Mouse (Mus musculus): ENCODE data around the gene Noc4l. TPM values are rescaled to one million over a fixed set of nuclear protein-coding genes. Genes with fewer than 3 reads are reported as not detected.

The Noc4l gene
- total RNA-seq (2021) = 10 to 100 TPM; 12.0 to 12.8 TPM
- long read RNA-seq, experiment 1, transcript Noc4l-201 (15 exons, 2,075 nt) = major isoform, 15 of 18 reads
- long read RNA-seq, experiment 1, partial matches to known transcripts = 0 of 18 reads
- long read RNA-seq, experiment 1, other reads (novel, unspliced or antisense) = 3 of 18 reads
- long read RNA-seq, experiment 2, transcript Noc4l-201 (15 exons, 2,075 nt) = major isoform, 24 of 27 reads
- long read RNA-seq, experiment 2, partial matches to known transcripts = 1 of 27 reads
- long read RNA-seq, experiment 2, other reads (novel, unspliced or antisense) = 2 of 27 reads

DNA sequence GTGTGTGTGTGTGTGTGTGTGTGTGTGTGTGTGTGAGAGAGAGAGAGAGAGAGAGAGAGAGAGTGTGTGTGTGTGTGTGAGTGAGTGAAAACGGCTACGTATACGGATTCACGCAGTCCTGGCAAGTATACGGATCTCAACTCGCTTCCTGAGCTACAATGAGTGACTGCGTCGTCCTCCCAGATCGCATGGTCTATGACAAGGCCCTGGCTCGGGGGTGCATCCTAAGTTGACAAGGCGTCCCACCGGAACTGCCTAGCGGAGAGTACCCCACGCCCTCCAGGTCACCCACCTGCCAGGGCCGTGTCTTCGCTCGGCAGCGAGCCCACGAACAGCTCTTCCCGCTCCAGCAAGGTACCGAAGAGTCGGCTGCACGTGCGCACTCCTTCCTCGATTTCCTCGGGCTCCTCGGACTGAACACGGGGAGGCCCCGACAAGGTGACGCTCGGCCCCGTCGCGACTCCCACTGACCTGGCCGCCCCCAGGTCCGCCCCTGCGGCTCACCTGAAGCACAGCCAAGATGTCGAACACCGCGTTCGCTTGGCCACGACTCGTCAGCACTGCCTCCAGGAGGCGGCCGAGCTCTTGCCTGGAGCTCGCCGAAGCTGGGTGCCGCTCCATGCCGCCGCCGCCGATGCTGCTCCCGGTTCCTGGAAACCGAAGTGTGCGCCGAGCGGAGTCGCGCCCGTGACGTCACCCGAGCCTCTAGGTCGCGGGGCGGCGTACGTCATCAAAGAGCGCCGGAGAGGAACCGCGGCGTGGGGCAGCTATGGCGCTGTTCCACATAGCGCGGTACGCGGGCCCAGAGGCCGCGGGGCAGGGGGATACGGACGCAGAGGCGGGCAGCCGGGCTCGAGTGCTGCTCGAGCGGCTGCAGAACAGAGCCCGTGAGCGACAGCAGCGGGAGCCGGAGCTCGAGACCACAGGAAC is at the start of gene Noc4l, which contains the start of gene Ddx51:
TSS of gene Noc4l (minus strand) at position 699 of the 930 bp plus-strand sequence.
TSS of gene Ddx51 (plus strand) at position 733 of the 930 bp plus-strand sequence.
- DNase-seq = peak; percentile 87

DNA sequence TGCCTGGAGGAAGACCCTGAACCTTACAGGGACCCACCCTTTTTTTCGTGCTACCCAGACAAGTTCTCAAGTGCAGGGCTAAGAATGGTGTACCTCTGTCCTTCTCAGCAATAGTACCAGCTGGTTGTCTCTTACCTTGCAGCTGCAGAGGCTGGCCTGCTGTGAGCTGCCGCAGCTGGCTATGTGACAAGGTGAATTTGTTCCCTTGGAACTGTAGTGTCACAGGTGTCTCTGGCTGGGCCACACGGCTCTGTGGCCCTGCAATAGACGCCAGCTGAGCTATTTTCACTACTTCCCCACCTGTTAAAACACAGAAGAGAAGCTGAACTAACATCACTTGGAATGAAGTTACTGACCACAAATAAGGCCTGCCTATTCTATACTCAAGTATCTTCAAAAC is 45.4 kb upstream of the Noc4l start:
- no peak for DNase-seq

DNA sequence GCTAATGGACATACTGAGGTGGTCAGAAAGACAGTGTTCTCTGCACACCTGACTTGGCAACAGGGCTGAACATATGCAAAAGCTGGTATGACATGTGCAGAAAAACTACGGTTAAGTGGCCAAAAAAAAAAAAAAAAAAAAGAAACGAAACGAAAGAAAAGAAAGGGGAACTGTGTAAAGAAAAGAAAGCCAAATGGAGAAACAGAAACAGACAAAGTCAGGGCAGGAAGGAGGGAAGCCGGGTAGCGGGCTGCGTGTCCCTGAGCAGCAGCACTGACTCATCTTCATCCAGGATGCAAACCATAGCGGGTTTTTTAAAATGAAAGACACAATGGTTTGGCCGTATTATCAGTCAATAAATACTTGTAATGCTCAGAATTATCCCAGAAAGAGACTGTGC is 28.8 kb upstream of the Noc4l start:
- DNase-seq = no peak

- no peak for DNase-seq
Measured at GRCm38 (mm10) chr5:110665486-110666121, 12.4 kb upstream of the Noc4l start.

GRCm38 (mm10) chr5:110664750-110665269 is 11.6 kb upstream of the Noc4l start:
- DNase-seq = no peak

DNA sequence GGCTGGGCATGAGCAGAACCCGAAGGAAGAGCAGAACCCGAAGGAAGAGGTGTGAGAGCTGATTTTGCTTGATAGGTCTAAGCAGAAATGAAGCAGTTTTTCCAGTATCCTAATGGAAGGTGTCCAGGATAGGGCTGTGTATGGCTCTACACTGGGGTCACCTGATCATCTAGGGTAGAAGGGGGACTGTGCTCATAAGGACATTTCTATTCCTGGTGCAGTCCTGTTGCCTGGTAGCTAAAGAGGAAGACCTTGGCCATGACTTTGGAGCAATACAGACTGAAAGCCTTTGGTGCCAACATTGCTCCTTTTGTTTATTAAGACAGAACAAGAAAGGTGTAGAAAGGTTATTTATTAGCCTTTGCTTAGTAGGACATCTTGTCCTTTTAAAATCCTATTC is 10.8 kb upstream of the Noc4l start:
- no peak for DNase-seq

DNA sequence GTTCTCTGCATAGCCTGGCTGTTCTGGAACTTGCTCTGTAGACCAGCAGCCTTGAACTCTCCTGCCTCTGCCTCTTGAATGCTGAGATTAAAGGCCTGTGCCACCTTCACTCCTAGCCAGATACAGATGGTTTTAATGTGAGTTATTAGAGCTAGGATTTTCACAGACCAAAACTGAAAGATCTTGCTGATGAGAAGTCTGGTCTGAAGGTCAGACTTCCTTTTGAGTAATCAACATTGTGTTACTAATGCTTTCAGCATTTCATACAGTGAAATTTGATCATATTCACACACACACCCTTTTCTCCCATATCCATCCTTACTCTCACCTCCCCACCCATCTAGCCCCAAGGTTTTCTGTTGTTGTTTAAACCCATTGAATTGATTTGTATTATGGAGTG is 6.5 kb upstream of the Noc4l start:
- DNase-seq = no peak

DNA sequence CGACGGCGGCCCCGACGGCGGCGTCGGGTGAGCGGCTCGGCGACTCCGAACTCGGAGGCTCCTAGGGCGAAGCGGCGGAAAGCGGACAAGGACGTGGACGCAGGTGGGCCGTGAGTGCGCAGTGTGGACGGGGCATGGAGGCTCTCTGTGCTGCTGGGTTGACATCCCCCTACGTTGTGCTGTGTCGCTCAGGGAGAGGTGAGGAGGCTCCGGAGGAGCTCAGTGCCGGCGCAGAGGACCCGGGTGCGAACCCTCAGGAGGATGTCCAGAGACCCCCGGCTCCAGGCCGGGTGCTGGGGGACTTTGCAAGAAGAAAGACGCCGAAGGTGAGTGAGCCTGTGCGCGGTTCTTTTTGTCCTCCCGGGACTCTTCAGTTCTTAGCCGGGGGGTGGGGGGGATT is 469 bp upstream of the Noc4l start:
- no peak for DNase-seq

DNA sequence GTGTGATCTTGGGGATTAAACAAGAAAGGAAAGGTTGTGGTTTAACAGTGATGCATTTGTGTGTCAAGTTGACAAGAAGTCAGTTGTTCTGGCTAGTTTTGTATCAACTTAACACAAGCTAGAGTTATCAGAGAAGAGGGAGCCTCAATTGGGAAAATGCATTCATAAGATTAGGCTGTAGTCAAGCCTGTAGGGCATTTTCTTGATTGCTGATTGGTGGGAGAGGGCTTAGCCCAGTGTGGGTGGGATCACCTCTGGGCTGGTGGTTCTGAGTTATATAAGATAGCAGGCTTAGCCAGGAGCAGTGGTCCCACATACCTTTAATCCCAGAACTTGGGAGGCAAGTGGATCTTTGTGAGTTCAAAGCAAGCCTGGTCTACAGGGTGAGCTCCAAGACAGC is 6.8 kb downstream of the Noc4l start:
- DNase-seq = no peak

DNA sequence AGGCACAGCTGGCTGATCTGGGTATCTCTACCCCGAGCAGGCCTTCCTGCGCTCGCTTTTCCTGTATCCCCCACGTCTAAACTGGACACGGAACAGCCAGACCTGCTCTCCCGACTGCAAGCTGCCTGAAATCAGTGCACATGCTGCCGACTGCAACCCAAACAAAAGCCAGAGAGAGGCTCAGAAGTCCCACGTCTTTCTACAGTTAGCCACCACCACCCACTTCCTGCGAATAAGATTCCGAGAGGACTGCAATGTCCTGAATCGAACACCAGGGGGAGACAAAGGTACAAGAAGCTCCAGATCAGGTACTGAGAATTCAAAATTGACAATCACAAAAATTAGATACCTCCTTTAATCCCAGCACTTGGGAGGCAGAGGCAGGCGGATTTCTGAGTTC is 13.8 kb downstream of the Noc4l start:
- peak; percentile 14 for DNase-seq

DNA sequence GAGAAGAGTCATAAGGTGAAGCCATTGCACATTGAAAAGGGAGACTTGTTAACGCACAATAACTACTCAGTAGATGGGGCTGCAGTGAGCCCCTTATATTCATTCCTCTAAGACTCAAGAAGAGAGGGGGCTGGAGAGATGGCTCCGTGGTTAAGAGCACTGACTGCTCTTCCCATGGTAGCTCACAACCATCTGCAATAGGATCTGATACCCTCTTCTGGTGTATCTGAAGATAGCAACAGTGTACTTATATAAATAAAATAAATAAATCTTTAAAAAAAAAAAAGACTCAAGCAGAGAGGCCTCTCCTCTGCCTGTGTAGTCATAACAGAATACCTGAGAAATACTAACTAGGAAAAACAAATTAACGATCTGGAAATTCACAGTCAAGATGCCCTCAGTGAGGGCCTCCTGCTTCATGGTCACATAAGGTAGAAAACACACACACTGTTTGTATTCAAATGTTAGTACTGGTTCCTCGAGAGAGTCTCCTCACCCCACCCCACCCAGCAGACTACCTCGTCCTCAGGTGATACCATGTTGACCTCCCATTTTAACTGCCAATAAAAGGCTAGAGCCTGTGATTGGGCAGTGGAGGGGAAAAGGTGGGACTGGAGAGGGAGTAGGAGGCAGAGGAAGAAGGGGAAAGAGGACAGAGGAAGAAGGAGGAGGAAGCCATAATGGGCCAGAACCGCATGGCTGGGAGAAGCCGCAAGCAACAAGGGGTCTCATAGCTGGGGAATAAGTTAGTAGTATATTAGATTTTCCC is 14.7 kb downstream of the Noc4l start:
- DNase-seq = no peak

GRCm38 (mm10) chr5:110635951-110636707 is 17.1 kb downstream of the Noc4l start:
- DNase-seq = no peak

- no peak for DNase-seq
Measured at GRCm38 (mm10) chr5:110629525-110630120, 23.6 kb downstream of the Noc4l start.

- no peak for DNase-seq
Measured at GRCm38 (mm10) chr5:110628156-110628555, 25.1 kb downstream of the Noc4l start.

DNA sequence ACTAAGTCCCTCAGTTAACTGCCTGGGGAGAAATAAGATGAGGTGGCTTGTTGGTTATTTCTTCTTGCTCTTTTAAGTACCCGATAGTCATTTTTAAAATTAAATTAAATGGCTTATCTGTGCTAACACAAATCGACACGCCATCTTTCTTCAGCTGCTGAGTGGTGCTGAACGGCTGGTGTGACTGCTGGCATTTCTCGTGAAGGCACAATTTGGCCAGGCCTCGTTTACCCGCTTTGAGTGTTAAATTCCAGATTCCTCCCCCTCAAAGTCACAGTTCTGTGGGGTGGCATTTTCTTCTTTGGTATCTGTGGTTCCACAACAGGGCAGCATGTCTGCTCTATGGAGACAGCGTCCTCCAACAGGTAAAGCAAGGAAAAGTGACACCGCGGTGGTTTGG is 25.9 kb downstream of the Noc4l start:
- DNase-seq = no peak

- DNase-seq = no peak
Measured at GRCm38 (mm10) chr5:110624319-110624718, 28.9 kb downstream of the Noc4l start.

DNA sequence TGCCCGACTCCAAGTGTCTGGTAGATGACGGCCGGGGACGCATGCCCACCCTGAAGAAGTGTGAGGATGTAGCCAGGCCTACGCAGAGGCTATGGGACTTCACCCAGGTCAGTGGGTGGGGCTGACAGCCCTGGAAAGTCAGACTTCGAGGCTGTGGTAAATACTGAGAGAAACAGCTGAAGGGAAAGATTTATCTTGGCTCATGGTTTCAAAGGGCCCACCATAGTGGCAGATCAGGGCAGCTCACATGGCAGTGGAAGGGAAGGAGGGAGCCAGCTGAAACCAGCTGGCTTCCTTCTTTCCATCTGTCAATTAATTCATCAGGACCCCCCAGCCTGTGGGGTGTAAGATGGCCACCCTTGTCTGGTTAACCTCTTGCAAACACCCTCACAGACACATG is 34.0 kb downstream of the Noc4l start:
- DNase-seq = no peak

GRCm38 (mm10) chr5:110611435-110612158 is 41.6 kb downstream of the Noc4l start:
- no peak for DNase-seq

DNA sequence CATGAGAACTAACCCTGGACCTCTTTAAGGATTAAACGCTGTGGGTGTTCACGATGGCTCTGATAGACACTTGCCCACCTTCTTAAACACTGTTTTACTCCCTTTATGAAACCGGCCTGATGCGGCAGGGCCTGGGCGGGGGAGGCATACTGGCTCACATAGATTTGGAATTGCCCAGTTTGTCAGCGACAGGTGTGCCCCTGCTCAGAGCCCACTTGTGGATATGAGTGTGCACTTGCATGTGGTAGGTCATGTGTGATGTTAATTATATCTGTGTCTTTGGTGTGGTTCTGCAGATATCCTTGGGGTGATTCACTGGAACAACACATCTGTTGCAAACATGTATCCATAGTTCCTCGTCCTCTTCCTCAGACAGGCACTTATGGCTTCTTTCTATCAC is 42.7 kb downstream of the Noc4l start:
- DNase-seq = no peak

DNA sequence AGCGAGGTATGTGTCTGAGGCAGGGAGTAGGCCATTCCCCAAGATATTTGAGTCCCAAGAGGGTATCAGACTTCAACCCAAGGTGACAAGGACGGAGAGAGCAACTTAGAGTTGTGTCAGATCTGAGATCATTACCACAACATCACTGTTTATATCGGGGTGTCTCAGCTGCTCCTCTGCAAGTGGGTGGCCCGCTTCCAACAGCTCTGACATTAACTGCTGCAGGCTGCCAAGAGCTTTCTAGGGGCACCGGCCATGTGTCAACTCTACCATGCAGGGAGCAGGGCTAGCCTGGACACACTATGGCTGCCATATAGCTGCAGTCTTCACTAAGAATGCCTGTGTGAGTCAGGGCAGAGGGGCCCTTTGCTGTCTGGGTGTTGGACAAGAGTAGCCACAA is 43.3 kb downstream of the Noc4l start:
- no peak for DNase-seq

Data from gastrocnemius, postnatal 25 days (tissue).